Mouse (Mus musculus) C2C12 (cell line): Measurements from ENCODE around the gene Rab8b.

Source experiments
- CTCF ChIP-seq: IDR thresholded peaks from one replicate; pipeline ENCODE4 v1.5.1; 2011; ENCODE audit not compliant: control insufficient read depth, insufficient read depth, insufficient read length
- MAX ChIP-seq: IDR thresholded peaks from one replicate; pipeline ENCODE4 v1.6.1; 2011; ENCODE audit warnings: mild to moderate bottlenecking, control low read depth
- MYOD1 ChIP-seq: IDR thresholded peaks from one replicate; pipeline ENCODE4 v1.6.1; 2011; ENCODE audit warnings: low read depth; ENCODE audit not compliant: control insufficient read depth, insufficient read length

GRCm38 (mm10) chr9:66945161-66945560 is 25.7 kb upstream of the Rab8b start:
- no peak for TF ChIP-seq MAX
- no peak for TF ChIP-seq CTCF
- TF ChIP-seq MYOD1 = no peak
